Mouse (Mus musculus) embryonic fibroblast, embryonic 13.5 days (primary cell): Measurements from ENCODE around the gene Mknk2.

Experiments used
- CTCF ChIP-seq: IDR thresholded peaks from 2 replicates; pipeline ENCODE4 v1.5.1; 2011; ENCODE audit warnings: mild to moderate bottlenecking, control low read depth, low read length, moderate library complexity, borderline replicate concordance; ENCODE audit not compliant: insufficient read depth
- POLR2A ChIP-seq: IDR thresholded peaks from 2 replicates; pipeline ENCODE4 v1.6.1; 2011; ENCODE audit warnings: low read depth, mild to moderate bottlenecking, control low read depth, low read length, moderate library complexity

DNA sequence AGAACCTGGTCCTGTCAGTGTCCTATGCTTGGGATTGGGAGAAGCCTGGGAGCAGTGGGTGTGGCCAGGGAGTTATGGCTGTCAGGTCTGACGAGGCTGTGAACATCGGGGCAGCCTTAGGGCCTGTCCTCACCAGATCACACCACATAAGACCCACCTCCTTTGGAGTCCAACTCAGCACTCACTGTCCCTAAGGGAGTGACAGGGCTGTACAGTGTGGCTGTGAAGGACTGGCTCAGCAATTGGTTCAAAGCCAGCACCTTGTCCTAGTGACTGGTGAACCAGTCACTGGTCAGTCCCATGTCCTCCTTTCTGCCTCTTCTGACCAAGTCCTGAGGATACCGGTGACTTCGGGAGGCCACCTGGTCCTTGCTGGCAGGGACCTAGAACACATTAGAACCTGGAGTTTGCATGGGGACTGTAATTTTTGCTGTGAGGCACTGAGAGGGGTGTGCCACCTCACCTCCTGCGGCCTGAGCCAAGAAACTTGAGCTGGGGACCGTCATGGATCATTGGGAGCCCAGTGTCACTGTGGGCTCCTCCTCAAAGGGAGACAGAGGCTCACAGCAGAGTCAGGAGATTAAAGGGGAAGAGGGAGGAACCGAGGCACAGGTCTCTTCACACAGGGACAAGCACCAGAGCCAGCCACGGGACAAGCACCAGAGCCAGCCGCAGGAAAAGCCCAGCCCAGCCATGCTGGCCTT is 1.8 kb upstream of the Mknk2 start:
- TF ChIP-seq CTCF (no peak), POLR2A (no peak)
